In genomic region chr14:76856591-76856990, GRCm38 (mm10) we compare ENCODE assay signal across 19 mouse cellular contexts.
A peak's percentile ranks its signal among the peaks of the same experiment; 100 is the strongest.
DNase-seq lines count a peak whose midpoint lies in the region; ATAC-seq lines count a peak whose summit lies in the region.
"Had no signal": no experiment of that assay in that cellular context is flagged by ENCODE, and none has a peak within 500 bp of the region (broad histone marks: within the 10 kb centered on the region; RNA-seq: fewer than 3 reads in every experiment).

No protein-coding gene starts in this region.

- no peak overlapping the region for H3K9ac ChIP-seq in lung, embryonic 16.5 days (ENCODE audit: low read length)
- no peak overlapping the region for H3K9ac ChIP-seq in heart, embryonic 15.5 days
- no peak overlapping the region for H3K9ac ChIP-seq in liver, embryonic 12.5 days
- H3K9ac ChIP-seq in stomach, embryonic 16.5 days (ENCODE audit: low read length), result no peak overlapping the region
- H3K9ac ChIP-seq: forebrain, embryonic 15.5 days; hindbrain, embryonic 12.5 days; limb, embryonic 15.5 days; midbrain, embryonic 12.5 days had no signal

- peak overlapping the region; percentile 29 for H3K4me2 ChIP-seq in lung, embryonic 16.5 days (ENCODE audit: low read depth, low read length)
- H3K4me2 ChIP-seq in heart, embryonic 15.5 days, result peak overlapping the region; percentile 43
- H3K4me2 ChIP-seq in liver, embryonic 12.5 days, result peak overlapping the region; percentile 31
- H3K4me2 ChIP-seq in stomach, embryonic 16.5 days (ENCODE audit: low read depth, low read length), result no peak overlapping the region
- H3K4me2 ChIP-seq: forebrain, embryonic 15.5 days; hindbrain, embryonic 12.5 days; limb, embryonic 15.5 days; midbrain, embryonic 12.5 days had no signal

- no peaks in the 10 kb centered on the region for H3K36me3 ChIP-seq in lung, embryonic 16.5 days (ENCODE audit: control insufficient read depth, insufficient read depth, low read length)
- no peaks in the 10 kb centered on the region for H3K36me3 ChIP-seq in heart, embryonic 15.5 days
- no peaks in the 10 kb centered on the region for H3K36me3 ChIP-seq in liver, embryonic 12.5 days
- H3K36me3 ChIP-seq in stomach, embryonic 16.5 days (ENCODE audit: control insufficient read depth, insufficient read depth, low read length), result no peaks in the 10 kb centered on the region
- H3K36me3 ChIP-seq: forebrain, embryonic 15.5 days; hindbrain, embryonic 12.5 days; limb, embryonic 15.5 days; midbrain, embryonic 12.5 days had no signal

- peak; percentile 20; the same call in 1 of the 2 replicates for ATAC-seq in lung, embryonic 16.5 days (ENCODE audit: low read depth)
- ATAC-seq in heart, embryonic 15.5 days (replicated peaks; ENCODE audit: insufficient number of reproducible peaks, insufficient read depth, low FRiP score, low read depth), result no peak
- 0 out of 2 replicates have a peak, but pooled peaks have one; percentile 21 for ATAC-seq in liver, embryonic 12.5 days
- ATAC-seq in stomach, embryonic 16.5 days (ENCODE audit: insufficient read depth, low FRiP score), result no peak
- no peak for ATAC-seq in monocyte, adult 5-6 weeks (replicated peaks; ENCODE audit: insufficient number of reproducible peaks, low FRiP score, low TSS enrichment, poor library complexity, severe bottlenecking)
- ATAC-seq: forebrain, embryonic 15.5 days; Patski had no signal

- intact Hi-C loops in gastrocnemius, postnatal 36 days (cut with DNase I), result no loop called here

- H3K4me3 ChIP-seq in lung, embryonic 16.5 days (ENCODE audit: low read length), result peak overlapping the region; percentile 15
- H3K4me3 ChIP-seq in heart, embryonic 15.5 days, result no peak overlapping the region
- H3K4me3 ChIP-seq in liver, embryonic 12.5 days, result no peak overlapping the region
- no peak overlapping the region for H3K4me3 ChIP-seq in stomach, embryonic 16.5 days (replicated peaks; ENCODE audit: low read length)
- H3K4me3 ChIP-seq: forebrain, embryonic 15.5 days; hindbrain, embryonic 12.5 days; limb, embryonic 15.5 days; midbrain, embryonic 12.5 days had no signal

- H3K27me3 ChIP-seq in lung, embryonic 16.5 days (ENCODE audit: control insufficient read depth, insufficient read depth, low read depth, low read length), result no peaks in the 10 kb centered on the region
- H3K27me3 ChIP-seq in heart, embryonic 15.5 days, result no peaks in the 10 kb centered on the region
- H3K27me3 ChIP-seq in liver, embryonic 12.5 days (replicated peaks), result peaks cover 20% of the 10 kb centered on the region
- H3K27me3 ChIP-seq in stomach, embryonic 16.5 days (ENCODE audit: control insufficient read depth, insufficient read depth, low read length), result no peaks in the 10 kb centered on the region
- H3K27me3 ChIP-seq: CH12.LX; forebrain, embryonic 15.5 days; hindbrain, embryonic 12.5 days; limb, embryonic 15.5 days; midbrain, embryonic 12.5 days; Patski had no signal

- no peak for DNase-seq in lung, postnatal 14 days
- DNase-seq in gastrocnemius, postnatal 36 days, result no peak
- DNase-seq in adipocyte (ENCODE audit: low spot score), result no peak
- DNase-seq: adrenal gland, adult 2 months; cerebellum, adult 8-10 months; kidney, adult 18-20 months; right cerebral cortex, postnatal 25 days; thymus, postnatal 25 days had no signal

- H3K27ac ChIP-seq in lung, embryonic 16.5 days (ENCODE audit: low read length), result peak overlapping the region; percentile 45
- no peak overlapping the region for H3K27ac ChIP-seq in heart, embryonic 15.5 days
- no peak overlapping the region for H3K27ac ChIP-seq in liver, embryonic 12.5 days
- H3K27ac ChIP-seq in stomach, embryonic 16.5 days (ENCODE audit: low read length), result peak overlapping the region; percentile 38
- H3K27ac ChIP-seq: forebrain, embryonic 15.5 days; hindbrain, embryonic 12.5 days; limb, embryonic 15.5 days; midbrain, embryonic 12.5 days had no signal

- H3K4me1 ChIP-seq in lung, embryonic 16.5 days (replicated peaks; ENCODE audit: control insufficient read depth, insufficient read depth, low read length), result peaks cover 14% of the 10 kb centered on the region
- peaks cover 13% of the 10 kb centered on the region for H3K4me1 ChIP-seq in heart, embryonic 15.5 days (replicated peaks)
- H3K4me1 ChIP-seq in liver, embryonic 12.5 days, result peaks cover 26% of the 10 kb centered on the region
- no peaks in the 10 kb centered on the region for H3K4me1 ChIP-seq in stomach, embryonic 16.5 days (ENCODE audit: control insufficient read depth, insufficient read depth, low read length)
- H3K4me1 ChIP-seq: forebrain, embryonic 15.5 days; hindbrain, embryonic 12.5 days; midbrain, embryonic 12.5 days had no signal

- no peaks in the 10 kb centered on the region for H3K9me3 ChIP-seq in lung, embryonic 16.5 days (ENCODE audit: control insufficient read depth, low read length)
- no peaks in the 10 kb centered on the region for H3K9me3 ChIP-seq in heart, embryonic 15.5 days (replicated peaks)
- no peaks in the 10 kb centered on the region for H3K9me3 ChIP-seq in liver, embryonic 12.5 days (replicated peaks)
- H3K9me3 ChIP-seq in stomach, embryonic 16.5 days (replicated peaks; ENCODE audit: control insufficient read depth, low read length), result no peaks in the 10 kb centered on the region
- H3K9me3 ChIP-seq: forebrain, embryonic 15.5 days; hindbrain, embryonic 12.5 days; limb, embryonic 15.5 days; midbrain, embryonic 12.5 days had no signal

- 24% methylated on average over 8 of the region's 8 CpGs for WGBS in lung, embryonic 16.5 days
- 8% methylated on average over 8 of the region's 8 CpGs for WGBS in heart, embryonic 15.5 days
- WGBS in liver, embryonic 12.5 days (ENCODE audit: insufficient replicate concordance), result 9% methylated on average over 8 of the region's 8 CpGs
- WGBS in stomach, embryonic 16.5 days, result 39% methylated on average over 8 of the region's 8 CpGs

Comparison
In these comparisons a context has a peak if more than half of its experiments do, and no peak if none do; other contexts are left out.
1. ATAC-seq: peak in lung, embryonic 16.5 days (single experiment) and liver, embryonic 12.5 days (single experiment); none in heart, embryonic 15.5 days (single experiment), stomach, embryonic 16.5 days (single experiment) and monocyte, adult 5-6 weeks (single experiment).
2. H3K27ac ChIP-seq: peak in lung, embryonic 16.5 days (single experiment) and stomach, embryonic 16.5 days (single experiment); none in heart, embryonic 15.5 days (single experiment) and liver, embryonic 12.5 days (single experiment).